Mouse (Mus musculus) CH12.LX (cell line): ENCODE data around the gene Ftsj3. TPM values are rescaled to one million over a fixed set of nuclear protein-coding genes. Genes with fewer than 3 reads are reported as not detected.

ENCODE experiments used
- DNase-seq: peaks from one replicate; pipeline ENCODE4 v3.0.0-alpha.2; 2013; ENCODE audit errors: extremely low read depth
- H3K27ac ChIP-seq: 2 replicates; pipeline ENCODE4 v1.5.1; 2012; ENCODE audit warnings: low read depth, mild to moderate bottlenecking, control low read depth, moderate library complexity; ENCODE audit not compliant: insufficient read depth
- H3K27me3 ChIP-seq: replicated peaks from 2 replicates; pipeline ENCODE3; 2012; ENCODE audit warnings: inconsistent platforms
- H3K36me3 ChIP-seq, 2 experiments: replicated peaks in 1 of 2; 2 replicates each; pipeline versions ENCODE3 to v1.6.1; 2012; ENCODE audit warnings: inconsistent platforms in 1 of 2, low read length in 1 of 2, mild to moderate bottlenecking in 1 of 2, mixed read lengths in 1 of 2, moderate library complexity in 1 of 2; ENCODE audit not compliant: control insufficient read depth in 1 of 2, insufficient read depth in 1 of 2
- H3K4me1 ChIP-seq, 2 experiments: 2 replicates each; pipeline ENCODE4 v1.6.1; 2012; ENCODE audit warnings: inconsistent platforms in 1 of 2, moderate library complexity in 1 of 2; ENCODE audit not compliant: insufficient read depth in 2 of 2, control insufficient read depth in 1 of 2
- H3K4me2 ChIP-seq: 2 replicates; pipeline ENCODE4 v1.6.1; 2012; ENCODE audit warnings: low read depth, mild to moderate bottlenecking, control low read depth; ENCODE audit not compliant: poor library complexity, insufficient read depth, severe bottlenecking
- H3K4me3 ChIP-seq, 3 experiments: fragments of 150-350 bp in 1 of 3; sonication (generic) in 1 of 3; replicated peaks in 1 of 3; 2 replicates each; pipeline versions ENCODE3 to v1.5.1; 2011 to 2012; ENCODE audit warnings: low read depth in 2 of 3, low read length in 2 of 3, mild to moderate bottlenecking in 2 of 3, moderate library complexity in 2 of 3, control low read depth in 1 of 3, improper control_type of control experiment in 1 of 3, inconsistent platforms in 1 of 3, mixed read lengths in 1 of 3; ENCODE audit not compliant: poor library complexity in 1 of 3
- H3K79me2 ChIP-seq: replicated peaks from 2 replicates; pipeline ENCODE4 v1.6.1; 2012; ENCODE audit warnings: mild to moderate bottlenecking, moderate library complexity; ENCODE audit not compliant: control insufficient read depth, poor library complexity, insufficient read depth, severe bottlenecking; ENCODE audit errors: extremely low read depth
- H3K9ac ChIP-seq: 2 replicates; pipeline ENCODE4 v1.6.1; 2012; ENCODE audit warnings: low read depth, mild to moderate bottlenecking, control low read depth, moderate library complexity; ENCODE audit not compliant: insufficient read depth
- H3K9me3 ChIP-seq: replicated peaks from 2 replicates; pipeline ENCODE3; 2012; ENCODE audit warnings: low read length, inconsistent platforms, mixed read lengths
- BHLHE40 ChIP-seq: IDR thresholded peaks from 2 replicates; pipeline ENCODE4 v1.6.1; 2011; ENCODE audit warnings: mild to moderate bottlenecking, low read depth, low read length, improper control_type of control experiment
- CHD1 ChIP-seq: IDR thresholded peaks from 2 replicates; pipeline ENCODE4 v1.6.1; 2012; ENCODE audit warnings: low read depth, low read length, improper control_type of control experiment, inconsistent platforms
- CHD2 ChIP-seq: IDR thresholded peaks from 2 replicates; pipeline ENCODE4 v1.6.1; 2011; ENCODE audit warnings: low read length, improper control_type of control experiment
- E2F4 ChIP-seq: IDR thresholded peaks from 2 replicates; pipeline ENCODE4 v1.6.1; 2011; ENCODE audit warnings: low read depth, low read length, improper control_type of control experiment; ENCODE audit not compliant: insufficient replicate concordance
- ELF1 ChIP-seq: IDR thresholded peaks from 2 replicates; pipeline ENCODE4 v1.6.1; 2014; ENCODE audit warnings: low read depth, mild to moderate bottlenecking, inconsistent platforms, low read length, improper control_type of control experiment
- EP300 ChIP-seq: IDR thresholded peaks from 2 replicates; pipeline ENCODE4 v1.6.1; 2011; ENCODE audit warnings: low read length, improper control_type of control experiment
- ETS1 ChIP-seq: conservative IDR thresholded peaks from 2 replicates; pipeline ENCODE4 v1.6.1; 2012; ENCODE audit warnings: low read depth, mild to moderate bottlenecking, inconsistent platforms, low read length, improper control_type of control experiment, moderate library complexity
- HCFC1 ChIP-seq: IDR thresholded peaks from 2 replicates; pipeline ENCODE4 v1.6.1; 2012; ENCODE audit warnings: low read depth, mild to moderate bottlenecking, inconsistent platforms, low read length, improper control_type of control experiment
- IRF4 ChIP-seq: IDR thresholded peaks from 2 replicates; pipeline ENCODE4 v1.6.1; 2014; ENCODE audit warnings: low read depth, mild to moderate bottlenecking, inconsistent platforms, low read length, improper control_type of control experiment
- JUN ChIP-seq: IDR thresholded peaks from 2 replicates; pipeline ENCODE4 v1.6.1; 2011; ENCODE audit warnings: low read depth, mild to moderate bottlenecking, low read length, improper control_type of control experiment, moderate library complexity; ENCODE audit not compliant: insufficient read depth
- JUND ChIP-seq: conservative IDR thresholded peaks from 2 replicates; pipeline ENCODE4 v1.6.1; 2011; ENCODE audit warnings: low read depth, low read length, improper control_type of control experiment
- MAFK ChIP-seq: IDR thresholded peaks from 2 replicates; pipeline ENCODE4 v1.6.1; 2011; ENCODE audit warnings: low read length, improper control_type of control experiment; ENCODE audit not compliant: insufficient replicate concordance
- MAX ChIP-seq: IDR thresholded peaks from 2 replicates; pipeline ENCODE4 v1.6.1; 2011; ENCODE audit warnings: low read length, improper control_type of control experiment
- MAZ ChIP-seq: IDR thresholded peaks from 2 replicates; pipeline ENCODE4 v1.6.1; 2012; ENCODE audit warnings: low read depth, mild to moderate bottlenecking, inconsistent platforms, low read length, improper control_type of control experiment, moderate library complexity
- MXI1 ChIP-seq: IDR thresholded peaks from 2 replicates; pipeline ENCODE4 v1.6.1; 2011; ENCODE audit warnings: mild to moderate bottlenecking, low read depth, low read length, improper control_type of control experiment
- MYC ChIP-seq: IDR thresholded peaks from 2 replicates; pipeline ENCODE4 v1.6.1; 2011; ENCODE audit warnings: low read depth, mild to moderate bottlenecking, improper control_type of control experiment, low read length
- NELFE ChIP-seq: IDR thresholded peaks from 2 replicates; pipeline ENCODE4 v1.6.1; 2011; ENCODE audit warnings: low read depth, low read length, improper control_type of control experiment
- NRF1 ChIP-seq: IDR thresholded peaks from 2 replicates; pipeline ENCODE4 v1.6.1; 2014; ENCODE audit warnings: low read depth, mild to moderate bottlenecking, inconsistent platforms, low read length, improper control_type of control experiment, moderate library complexity
- PAX5 ChIP-seq: IDR thresholded peaks from 2 replicates; pipeline ENCODE4 v1.6.1; 2012; ENCODE audit warnings: low read length, inconsistent platforms, mixed read lengths
- POLR2A ChIP-seq: IDR thresholded peaks from 2 replicates; pipeline ENCODE4 v1.6.1; 2011; ENCODE audit warnings: low read depth, mild to moderate bottlenecking, improper control_type of control experiment, low read length
- RAD21 ChIP-seq: IDR thresholded peaks from 2 replicates; pipeline ENCODE4 v1.6.1; 2011; ENCODE audit warnings: low read depth, mild to moderate bottlenecking, low read length, improper control_type of control experiment, moderate library complexity
- RCOR1 ChIP-seq: conservative IDR thresholded peaks from 2 replicates; pipeline ENCODE4 v1.6.1; 2012; ENCODE audit warnings: low read depth, mild to moderate bottlenecking, inconsistent platforms, low read length, improper control_type of control experiment
- SMC3 ChIP-seq: IDR thresholded peaks from 2 replicates; pipeline ENCODE4 v1.6.1; 2011; ENCODE audit warnings: low read depth, low read length, improper control_type of control experiment
- TBP ChIP-seq: conservative IDR thresholded peaks from 2 replicates; pipeline ENCODE4 v1.6.1; 2011; ENCODE audit warnings: low read depth, low read length, improper control_type of control experiment
- TCF12 ChIP-seq: IDR thresholded peaks from 2 replicates; pipeline ENCODE4 v1.6.1; 2014; ENCODE audit warnings: low read depth, mild to moderate bottlenecking, inconsistent platforms, low read length, improper control_type of control experiment
- UBTF ChIP-seq: IDR thresholded peaks from 2 replicates; pipeline ENCODE4 v1.6.1; 2012; ENCODE audit warnings: low read depth, mild to moderate bottlenecking, inconsistent platforms, low read length, improper control_type of control experiment, moderate library complexity
- USF2 ChIP-seq: conservative IDR thresholded peaks from 2 replicates; pipeline ENCODE4 v1.6.1; 2011; ENCODE audit warnings: low read depth, low read length, improper control_type of control experiment
- ZC3H11A ChIP-seq: IDR thresholded peaks from 2 replicates; pipeline ENCODE4 v1.6.1; 2012; ENCODE audit warnings: low read depth, mild to moderate bottlenecking, inconsistent platforms, low read length, improper control_type of control experiment
- ZKSCAN1 ChIP-seq: IDR thresholded peaks from 2 replicates; pipeline ENCODE4 v1.6.1; 2012; ENCODE audit warnings: low read depth, inconsistent platforms, low read length, improper control_type of control experiment, borderline replicate concordance
- ZMIZ1 ChIP-seq: IDR thresholded peaks from 2 replicates; pipeline ENCODE4 v1.6.1; 2012; ENCODE audit warnings: low read depth, mild to moderate bottlenecking, inconsistent platforms, low read length, improper control_type of control experiment
- ZNF384 ChIP-seq: IDR thresholded peaks from 2 replicates; pipeline ENCODE4 v1.6.1; 2012; ENCODE audit warnings: low read depth, low read length, improper control_type of control experiment, inconsistent platforms
- dilution Hi-C: fragments of 300-500 bp; cut with MboI; formaldehyde crosslinking; loops from 2 replicates; pipeline ENCODE4 v1.14.3; 2020; ENCODE audit warnings: low sequenced_read_pairs; ENCODE audit not compliant: extremely low pct_unique_long_range_greater_than_20kb, extremely low pct_ligation_motif_present
- in situ Hi-C: fragments of 300-500 bp; cut with MboI; formaldehyde crosslinking; loops from 3 replicates; pipeline ENCODE4 v1.14.3; 2019; ENCODE audit warnings: low sequenced_read_pairs, low pct_ligation_motif_present, low pct_unique_long_range_greater_than_20kb, mixed read lengths
- polyA plus RNA-seq: library from polyadenylated mRNA; unstranded; fragments of >175 nt; gene quantifications from 2 replicates; pipeline ENCODE4 v1.2.1, GENCODE M21; 2012; ENCODE audit warnings: low read depth; ENCODE audit not compliant: insufficient read length
- total RNA-seq, 2 experiments: library from RNA; depleted of rRNA; stranded (reverse); fragments of 300-350 nt in 1 of 2; fragments of >200 nt in 1 of 2; gene quantifications; 2 replicates each; pipeline ENCODE4 v1.2.3; 2012 to 2014

The Ftsj3 gene
- total and polyA plus RNA-seq, 3 experiments: 178 to 298 (median 215) TPM

DNA sequence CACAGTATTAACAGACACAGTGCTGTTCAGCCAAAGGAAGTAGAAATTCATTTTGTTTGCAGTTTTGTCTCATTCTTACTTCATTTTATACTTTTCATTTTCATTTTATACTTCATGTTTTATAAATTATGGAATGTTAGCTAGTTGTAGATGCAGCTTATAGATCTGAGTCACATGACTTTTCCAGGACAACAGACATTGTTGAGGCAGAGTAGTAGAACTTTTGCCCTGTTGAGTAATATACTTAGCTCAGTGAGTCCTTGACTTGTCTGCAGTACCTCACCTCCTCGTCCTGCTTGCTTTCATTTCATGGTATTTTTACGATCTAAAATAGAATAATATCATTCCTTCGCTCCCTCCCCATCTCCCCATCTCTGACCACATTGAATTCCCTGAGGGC lies 35.3 kb downstream of the Ftsj3 start:
- no peak overlapping the region for H3K27ac ChIP-seq
- DNase-seq: no peak
- peaks cover 83% of the 10 kb centered on the region for H3K79me2 ChIP-seq
- no peaks in the 10 kb centered on the region for H3K27me3 ChIP-seq
- H3K9me3 ChIP-seq: no peaks in the 10 kb centered on the region
- H3K4me1 ChIP-seq: peaks cover 9 to 40% of the 10 kb centered on the region in 2 experiments
- no peak overlapping the region for H3K9ac ChIP-seq
- peaks cover 15 to 51% of the 10 kb centered on the region in 2 experiments for H3K36me3 ChIP-seq
- H3K4me2 ChIP-seq: no peak overlapping the region
- peak; percentile 25; the same call in 1 of the 2 replicates for TF ChIP-seq USF2
- TF ChIP-seq MAX: no peak
- in situ Hi-C loops: loop anchor here (5.0 kb wide), 1 partner anchor 37 kb away; the partner anchor contains the start of genes Ftsj3 and Psmc5
- no peak overlapping the region for H3K4me3 ChIP-seq
- dilution Hi-C loops: no loop called here

DNA sequence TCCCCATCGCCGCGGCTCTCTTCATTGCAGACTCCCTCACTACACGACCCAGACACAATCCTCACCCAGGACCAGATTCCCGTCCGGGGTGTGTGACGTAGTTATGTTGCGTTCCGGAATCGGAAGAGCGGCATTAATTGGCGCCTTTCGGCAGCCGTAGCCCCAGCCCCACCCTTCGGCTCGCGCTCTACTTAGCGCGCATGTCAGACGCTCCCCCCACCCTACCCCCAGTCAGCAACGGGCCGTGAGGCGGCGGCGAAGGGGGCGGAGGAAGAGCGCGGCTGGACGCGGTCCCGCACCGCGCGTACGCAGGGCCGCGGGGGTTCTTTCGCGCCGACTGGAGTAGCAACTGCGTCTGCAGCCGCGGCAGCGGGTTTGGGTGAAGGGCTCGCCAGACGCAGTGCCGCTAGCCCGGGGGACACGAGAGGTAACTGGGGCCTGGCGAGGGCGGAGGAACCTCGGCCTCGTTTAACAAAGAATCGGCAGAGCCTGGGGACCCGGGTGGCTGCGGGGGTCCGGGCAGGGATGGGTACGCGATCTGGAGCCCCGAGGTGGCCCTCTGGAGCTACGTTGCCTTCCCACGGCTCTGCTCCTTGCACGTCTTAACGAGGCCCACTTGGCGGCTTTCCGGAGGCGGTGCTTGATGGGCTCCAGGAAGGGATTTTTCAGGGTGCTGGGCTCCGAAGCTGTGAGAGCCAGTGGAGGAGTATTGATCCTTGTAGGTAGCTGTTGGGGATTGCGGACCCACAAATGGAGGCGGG lies 39.0 kb downstream of the Ftsj3 start, which contains the start of gene Ddx42:
TSS of gene Ddx42 (plus strand) at position 197 of the 761 bp plus-strand sequence.
- peaks cover 85% of the 10 kb centered on the region for H3K79me2 ChIP-seq
- no peak for TF ChIP-seq RAD21
- TF ChIP-seq RCOR1: no peak
- 0 out of 2 replicates have a peak, but pooled peaks have one; percentile 74 for TF ChIP-seq TBP
- peak; percentile 25; the same call in 1 of the 2 replicates for TF ChIP-seq ETS1
- TF ChIP-seq IRF4: peak; percentile 51; the same call in 1 of the 2 replicates
- peak; percentile 80; the same call in 1 of the 2 replicates for TF ChIP-seq UBTF
- TF ChIP-seq MAZ: peak; percentile 99
- no peak for TF ChIP-seq SMC3
- TF ChIP-seq USF2: no peak
- TF ChIP-seq ELF1: peak; percentile 91
- 0 out of 2 replicates have a peak, but pooled peaks have one; percentile 71 for TF ChIP-seq E2F4
- no peak for TF ChIP-seq MAFK
- TF ChIP-seq PAX5: no peak
- no peak for TF ChIP-seq ZNF384
- peak; percentile 94 for TF ChIP-seq MXI1
- peak; percentile 87 for TF ChIP-seq NRF1
- peak; percentile 89 for TF ChIP-seq NELFE
- TF ChIP-seq JUN: 0 out of 2 replicates have a peak, but pooled peaks have one; percentile 1
- TF ChIP-seq POLR2A: peak; percentile 78; the same call in 1 of the 2 replicates
- peak; percentile 26; the same call in 1 of the 2 replicates for TF ChIP-seq MYC
- TF ChIP-seq CHD1: peak; percentile 92; the same call in 1 of the 2 replicates
- no peak; the same call in 1 of the 2 replicates for TF ChIP-seq CHD2
- TF ChIP-seq BHLHE40: no peak; the same call in 1 of the 2 replicates
- TF ChIP-seq TCF12: peak; percentile 83
- TF ChIP-seq EP300: no peak
- peak; percentile 90 for TF ChIP-seq ZMIZ1
- no peak for TF ChIP-seq ZC3H11A
- no peak for TF ChIP-seq JUND
- no peak for TF ChIP-seq ZKSCAN1
- peak; percentile 81 for TF ChIP-seq HCFC1

More for the DNA sequence above, 39.0 kb downstream of the Ftsj3 start, which contains the start of gene Ddx42:
- Histone ChIP-seq H3K9ac (peak within 1 kb of the TSS; percentile 95), H3K9me3 (no peaks in the 10 kb centered on the region), H3K4me2 (peak within 1 kb of the TSS; percentile 98), H3K27ac (peak within 1 kb of the TSS; percentile 81), H3K4me3 (peak within 1 kb of the TSS; percentile 93 to 97 (median 93)), H3K36me3 (peaks cover 12 to 46% of the 10 kb centered on the region in 2 experiments), H3K27me3 (no peaks in the 10 kb centered on the region), H3K4me1 (peaks cover 8 to 63% of the 10 kb centered on the region in 2 experiments)
- dilution Hi-C loops (no loop called here), in situ Hi-C loops (no loop called here)
- DNase-seq: peak; percentile 97
